Mouse (Mus musculus): ENCODE measurements around the gene Mcam. TPM values are rescaled to one million over a fixed set of nuclear protein-coding genes. Genes with fewer than 3 reads are reported as not detected.

Gene Mcam
- polyA plus RNA-seq, 1 experiment from 2014 or later, result 92.9 TPM

DNA sequence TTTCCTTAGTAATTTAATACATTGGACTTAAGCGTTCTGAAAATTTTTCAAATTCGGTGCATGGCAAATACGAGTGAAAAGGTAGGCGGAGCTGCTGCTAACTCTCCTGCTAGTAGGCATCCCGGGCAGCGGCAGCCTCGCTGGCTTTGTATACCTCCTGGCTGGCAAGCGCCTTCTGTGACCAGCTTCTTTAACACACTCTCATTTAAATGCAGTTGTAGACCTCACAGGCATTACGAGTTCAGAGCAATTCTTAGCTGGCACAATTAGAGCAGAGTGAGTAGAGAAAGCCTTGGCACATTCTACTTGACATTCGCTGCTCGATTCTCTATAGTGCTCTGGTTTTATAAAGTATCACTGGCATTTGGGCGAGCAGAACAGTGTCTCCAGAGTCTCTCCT, 54.0 kb downstream of the Mcam start:
- WGBS, result 76% methylated on average over 12 of the region's 12 CpGs
- Histone ChIP-seq H3K9ac (no peak overlapping the region), H3K36me3 (no peaks in the 10 kb centered on the region), H3K27me3 (no peaks in the 10 kb centered on the region), H3K9me3 (no peaks in the 10 kb centered on the region), H3K4me3 (no peak overlapping the region), H3K4me2 (no peak overlapping the region), H3K4me1 (no peaks in the 10 kb centered on the region), H3K27ac (no peak overlapping the region)
- ATAC-seq (ENCODE audit: borderline replicate concordance, extremely low read depth, low FRiP score, low TSS enrichment), result no peak

DNA sequence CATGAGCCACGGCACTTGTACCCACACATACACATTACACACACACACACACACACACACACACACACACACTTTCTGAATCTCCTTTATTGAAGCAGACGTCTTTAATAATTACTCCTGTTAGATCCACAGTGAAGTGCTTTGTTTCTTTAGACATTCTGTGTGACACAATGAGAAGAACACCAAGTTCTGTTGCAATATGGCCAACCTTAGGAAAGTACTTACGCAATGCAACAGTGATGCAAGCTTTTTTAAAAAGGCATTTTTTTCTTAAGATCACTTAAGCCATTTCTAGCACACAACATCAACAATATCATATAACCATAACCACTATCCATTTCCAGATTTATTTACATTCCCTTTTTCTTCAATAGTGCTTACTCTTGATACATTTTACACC, 56.9 kb downstream of the Mcam start:
- Histone ChIP-seq H3K4me1 (no peaks in the 10 kb centered on the region), H3K27ac (no peak overlapping the region), H3K9me3 (no peaks in the 10 kb centered on the region), H3K36me3 (no peaks in the 10 kb centered on the region), H3K4me2 (no peak overlapping the region), H3K4me3 (no peak overlapping the region), H3K9ac (no peak overlapping the region), H3K27me3 (no peaks in the 10 kb centered on the region)
- 67% methylated on average over 3 of the region's 3 CpGs for WGBS
- ATAC-seq (ENCODE audit: borderline replicate concordance, extremely low read depth, low FRiP score, low TSS enrichment), result no peak

DNA sequence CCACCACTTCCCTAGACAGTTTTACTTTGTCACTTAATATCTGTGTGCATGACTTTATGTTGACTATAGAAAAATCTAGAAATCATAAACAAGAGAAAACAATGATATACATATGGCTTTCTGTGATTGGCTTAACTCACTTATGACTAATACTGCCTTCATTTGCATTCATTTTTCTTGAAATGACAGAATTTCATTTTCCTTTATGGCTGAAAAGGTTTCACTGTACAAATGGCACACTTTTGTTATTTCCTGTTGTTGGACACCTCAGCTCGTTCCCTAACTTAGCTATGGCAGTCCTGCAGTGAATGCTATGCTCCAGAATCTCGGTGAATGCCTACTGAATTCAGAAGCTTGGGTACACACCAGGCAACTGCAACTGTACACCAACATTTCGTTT, 58.0 kb downstream of the Mcam start:
- no peak overlapping the region for H3K9ac ChIP-seq
- no peaks in the 10 kb centered on the region for H3K4me1 ChIP-seq
- no peak overlapping the region for H3K4me3 ChIP-seq
- H3K4me2 ChIP-seq, result no peak overlapping the region
- no peaks in the 10 kb centered on the region for H3K27me3 ChIP-seq
- H3K27ac ChIP-seq, result no peak overlapping the region
- H3K9me3 ChIP-seq, result no peaks in the 10 kb centered on the region
- no peak for ATAC-seq (ENCODE audit: borderline replicate concordance, extremely low read depth, low FRiP score, low TSS enrichment)
- 83% methylated on average over 3 of the region's 3 CpGs for WGBS
- H3K36me3 ChIP-seq, result no peaks in the 10 kb centered on the region

Other genes with a start within 250 kb of the Mcam start
- 1.6 and 4.1 TPM in 2 replicates for gene Thy1, start 91.1 kb upstream of the Mcam start, polyA plus RNA-seq (2015; fragmentation: Nextera tagmentation; extraction: Ambion mirVana)
- gene Usp2, start 67.4 kb upstream of the Mcam start, polyA plus RNA-seq (2015; fragmentation: Nextera tagmentation; extraction: Ambion mirVana), result 8.3 and 10.5 TPM in 2 replicates
- 0.14 and 0.28 TPM in 2 replicates for gene Mfrp, start 32.7 kb upstream of the Mcam start, polyA plus RNA-seq (2015; fragmentation: Nextera tagmentation; extraction: Ambion mirVana)
- gene C1qtnf5, start 27.2 kb upstream of the Mcam start, polyA plus RNA-seq (2015; fragmentation: Nextera tagmentation; extraction: Ambion mirVana), result 6.3 and 6.5 TPM in 2 replicates
- gene Gm49380, start 21.0 kb upstream of the Mcam start, polyA plus RNA-seq (2015; fragmentation: Nextera tagmentation; extraction: Ambion mirVana), result 0.17 and 0.21 TPM in 2 replicates
- gene Rnf26, start 21.0 kb upstream of the Mcam start, polyA plus RNA-seq (2015; fragmentation: Nextera tagmentation; extraction: Ambion mirVana), result 69.9 and 71.4 TPM in 2 replicates
- gene Cbl, start 99.6 kb downstream of the Mcam start, polyA plus RNA-seq (2015; fragmentation: Nextera tagmentation; extraction: Ambion mirVana), result 13.5 and 15.4 TPM in 2 replicates
- 2.8 and 2.9 TPM in 2 replicates for gene Ccdc153, start 106.2 kb downstream of the Mcam start, polyA plus RNA-seq (2015; fragmentation: Nextera tagmentation; extraction: Ambion mirVana)
- 0.09 TPM in 1 of 2 replicates, not detected in the other for gene Pdzd3, start 117.0 kb downstream of the Mcam start, polyA plus RNA-seq (2015; fragmentation: Nextera tagmentation; extraction: Ambion mirVana)
- 9.9 and 11.0 TPM in 2 replicates for gene Nlrx1, start 134.1 kb downstream of the Mcam start, polyA plus RNA-seq (2015; fragmentation: Nextera tagmentation; extraction: Ambion mirVana)
- 1.8 and 2.0 TPM in 2 replicates for gene Abcg4, start 154.1 kb downstream of the Mcam start, polyA plus RNA-seq (2015; fragmentation: Nextera tagmentation; extraction: Ambion mirVana)
- gene Hinfp, start 171.2 kb downstream of the Mcam start, polyA plus RNA-seq (2015; fragmentation: Nextera tagmentation; extraction: Ambion mirVana), result 21.4 and 21.7 TPM in 2 replicates
- gene C2cd2l, start 185.8 kb downstream of the Mcam start, polyA plus RNA-seq (2015; fragmentation: Nextera tagmentation; extraction: Ambion mirVana), result 6.8 and 8.5 TPM in 2 replicates
- gene Dpagt1, start 191.6 kb downstream of the Mcam start, polyA plus RNA-seq (2015; fragmentation: Nextera tagmentation; extraction: Ambion mirVana), result 33.5 and 36.5 TPM in 2 replicates
- 357 and 365 TPM in 2 replicates for gene H2afx, start 200.2 kb downstream of the Mcam start, polyA plus RNA-seq (2015; fragmentation: Nextera tagmentation; extraction: Ambion mirVana)
- 123 and 135 TPM in 2 replicates for gene Hmbs, start 209.8 kb downstream of the Mcam start, polyA plus RNA-seq (2015; fragmentation: Nextera tagmentation; extraction: Ambion mirVana)
- gene Vps11, start 227.2 kb downstream of the Mcam start, polyA plus RNA-seq (2015; fragmentation: Nextera tagmentation; extraction: Ambion mirVana), result 27.9 and 29.8 TPM in 2 replicates
- gene Hyou1, start 245.0 kb downstream of the Mcam start, polyA plus RNA-seq (2015; fragmentation: Nextera tagmentation; extraction: Ambion mirVana), result 34.6 and 35.7 TPM in 2 replicates

All from lung, embryonic 15.5 days (tissue).